Mouse (Mus musculus): ENCODE measurements around the gene Gm6993. TPM values are rescaled to one million over a fixed set of nuclear protein-coding genes. Genes with fewer than 3 reads are reported as not detected.
A peak's percentile ranks its signal among the peaks of the same experiment; 100 is the strongest.

Gene Gm6993
- polyA plus RNA-seq, 1 experiment from 2014 or later, result not detected

- Histone ChIP-seq H3K4me1 (no peaks in the 10 kb centered on the region), H3K36me3 (no peaks in the 10 kb centered on the region), H3K4me2 (replicated peaks) (no peak overlapping the region), H3K27ac (replicated peaks) (no peak overlapping the region), H3K4me3 (no peak overlapping the region), H3K9ac (replicated peaks) (no peak overlapping the region), H3K27me3 (no peaks in the 10 kb centered on the region), H3K9me3 (no peaks in the 10 kb centered on the region)
- WGBS, result 94% methylated on average over 2 of the region's 2 CpGs
- no peak for ATAC-seq (ENCODE audit: low FRiP score, low read depth)
These were observed 3.4 kb downstream of the Gm6993 start for GRCm38 (mm10) chr12:31244001-31244400.

GRCm38 (mm10) chr12:31244691-31245090, 4.1 kb downstream of the Gm6993 start:
- no peak overlapping the region for H3K9ac ChIP-seq (replicated peaks)
- no peaks in the 10 kb centered on the region for H3K36me3 ChIP-seq
- WGBS, result 91% methylated on average over 3 of the region's 3 CpGs
- H3K9me3 ChIP-seq, result no peaks in the 10 kb centered on the region
- no peak overlapping the region for H3K27ac ChIP-seq (replicated peaks)
- no peak overlapping the region for H3K4me3 ChIP-seq
- no peaks in the 10 kb centered on the region for H3K27me3 ChIP-seq
- ATAC-seq (ENCODE audit: low FRiP score, low read depth), result no peak
- no peak overlapping the region for H3K4me2 ChIP-seq (replicated peaks)
- H3K4me1 ChIP-seq, result no peaks in the 10 kb centered on the region

DNA sequence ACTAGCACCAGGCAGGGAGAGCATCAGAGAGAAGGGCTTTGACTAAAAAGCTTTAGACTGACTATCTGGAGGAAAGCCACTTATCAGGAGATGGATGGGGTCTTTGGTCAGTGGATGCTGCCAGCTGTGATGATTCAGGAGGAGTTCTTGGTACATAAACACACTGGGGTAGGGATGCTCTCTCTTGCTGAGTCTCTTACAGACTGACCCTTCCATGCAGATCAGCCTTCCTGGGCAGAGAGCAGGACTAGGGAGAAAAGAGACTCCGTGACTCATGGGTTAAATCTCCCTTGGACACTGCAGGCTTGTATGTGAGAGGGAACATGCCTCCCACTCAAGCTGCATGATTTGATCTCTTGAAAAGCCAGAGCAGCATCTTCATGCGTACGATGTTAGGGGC, 5.6 kb downstream of the Gm6993 start:
- Histone ChIP-seq H3K27ac (replicated peaks) (no peak overlapping the region), H3K4me2 (replicated peaks) (no peak overlapping the region), H3K4me1 (no peaks in the 10 kb centered on the region), H3K27me3 (no peaks in the 10 kb centered on the region), H3K36me3 (no peaks in the 10 kb centered on the region), H3K4me3 (no peak overlapping the region), H3K9ac (replicated peaks) (no peak overlapping the region), H3K9me3 (no peaks in the 10 kb centered on the region)
- no peak for ATAC-seq (ENCODE audit: low FRiP score, low read depth)
- WGBS, result 49% methylated on average over 3 of the region's 3 CpGs

DNA sequence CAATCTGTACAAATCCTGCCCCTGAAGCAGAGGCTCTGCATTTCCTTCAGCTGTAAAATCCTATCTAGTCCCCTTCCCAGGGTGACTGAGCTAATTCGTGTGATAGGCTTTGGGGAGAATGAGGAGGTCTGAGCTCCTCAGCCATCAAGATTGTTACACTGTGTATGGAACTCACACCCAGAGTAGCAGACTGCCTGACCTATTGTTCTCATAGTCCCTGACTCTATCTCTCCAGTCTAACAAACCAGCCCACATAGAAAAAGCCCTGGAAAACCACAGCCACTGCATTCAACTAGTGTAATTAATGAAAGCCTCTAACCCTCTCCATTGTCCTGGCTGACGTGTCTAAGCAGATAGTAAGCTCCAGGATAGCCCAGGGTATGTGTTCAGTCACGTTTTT, 6.0 kb downstream of the Gm6993 start:
- H3K4me2 ChIP-seq (replicated peaks), result no peak overlapping the region
- H3K4me3 ChIP-seq, result no peak overlapping the region
- no peaks in the 10 kb centered on the region for H3K36me3 ChIP-seq
- no peak overlapping the region for H3K9ac ChIP-seq (replicated peaks)
- no peaks in the 10 kb centered on the region for H3K27me3 ChIP-seq
- WGBS, result 33% methylated on average over 3 of the region's 3 CpGs
- no peak overlapping the region for H3K27ac ChIP-seq (replicated peaks)
- no peaks in the 10 kb centered on the region for H3K4me1 ChIP-seq
- H3K9me3 ChIP-seq, result no peaks in the 10 kb centered on the region
- ATAC-seq (ENCODE audit: low FRiP score, low read depth), result no peak

DNA sequence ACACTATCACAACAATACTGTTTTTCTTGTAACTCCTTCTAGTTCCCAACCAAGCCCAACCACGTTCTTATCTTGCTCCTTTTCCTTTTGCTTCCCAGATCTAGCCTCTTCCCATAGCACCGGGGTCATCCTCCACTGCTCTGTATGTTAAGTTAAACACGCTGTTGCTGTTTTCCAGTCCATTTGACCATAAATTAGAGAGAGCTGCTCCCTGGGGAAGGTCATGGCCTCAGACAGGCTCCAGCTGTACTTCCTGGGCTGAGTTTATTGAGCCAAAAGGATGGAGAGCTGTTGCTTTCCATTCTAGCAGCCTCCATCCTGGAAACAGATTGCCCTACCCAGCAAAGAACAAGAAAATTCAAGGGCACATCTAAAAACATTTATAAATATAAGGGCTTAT, 7.6 kb downstream of the Gm6993 start:
- no peak for ATAC-seq (ENCODE audit: low FRiP score, low read depth)
- WGBS, result 53% methylated on average over 3 of the region's 3 CpGs
- Histone ChIP-seq H3K4me1 (no peaks in the 10 kb centered on the region), H3K4me3 (no peak overlapping the region), H3K9me3 (no peaks in the 10 kb centered on the region), H3K36me3 (no peaks in the 10 kb centered on the region), H3K9ac (replicated peaks) (no peak overlapping the region), H3K4me2 (replicated peaks) (no peak overlapping the region), H3K27me3 (no peaks in the 10 kb centered on the region), H3K27ac (replicated peaks) (no peak overlapping the region)

GRCm38 (mm10) chr12:31248681-31249080, 8.1 kb downstream of the Gm6993 start:
- H3K9ac ChIP-seq (replicated peaks), result no peak overlapping the region
- H3K36me3 ChIP-seq, result no peaks in the 10 kb centered on the region
- no peak overlapping the region for H3K4me2 ChIP-seq (replicated peaks)
- no peak overlapping the region for H3K4me3 ChIP-seq
- H3K4me1 ChIP-seq, result no peaks in the 10 kb centered on the region
- no peak overlapping the region for H3K27ac ChIP-seq (replicated peaks)
- ATAC-seq (ENCODE audit: low FRiP score, low read depth), result no peak
- no peaks in the 10 kb centered on the region for H3K27me3 ChIP-seq
- 44% methylated on average over 10 of the region's 10 CpGs for WGBS
- no peaks in the 10 kb centered on the region for H3K9me3 ChIP-seq

GRCm38 (mm10) chr12:31252259-31252658, 11.7 kb downstream of the Gm6993 start:
- no peaks in the 10 kb centered on the region for H3K36me3 ChIP-seq
- no peaks in the 10 kb centered on the region for H3K9me3 ChIP-seq
- 79% methylated on average over 4 of the region's 4 CpGs for WGBS
- H3K4me3 ChIP-seq, result no peak overlapping the region
- H3K9ac ChIP-seq (replicated peaks), result no peak overlapping the region
- H3K4me1 ChIP-seq, result no peaks in the 10 kb centered on the region
- no peak overlapping the region for H3K27ac ChIP-seq (replicated peaks)
- no peaks in the 10 kb centered on the region for H3K27me3 ChIP-seq
- no peak for ATAC-seq (ENCODE audit: low FRiP score, low read depth)
- H3K4me2 ChIP-seq (replicated peaks), result no peak overlapping the region

GRCm38 (mm10) chr12:31254978-31255377, 14.4 kb downstream of the Gm6993 start:
- Histone ChIP-seq H3K27me3 (no peaks in the 10 kb centered on the region), H3K4me3 (no peak overlapping the region), H3K36me3 (no peaks in the 10 kb centered on the region), H3K9ac (replicated peaks) (no peak overlapping the region), H3K9me3 (no peaks in the 10 kb centered on the region), H3K27ac (replicated peaks) (no peak overlapping the region), H3K4me1 (no peaks in the 10 kb centered on the region), H3K4me2 (replicated peaks) (no peak overlapping the region)
- 88% methylated on average over 8 of the region's 8 CpGs for WGBS
- ATAC-seq (ENCODE audit: low FRiP score, low read depth), result no peak

- no peaks in the 10 kb centered on the region for H3K36me3 ChIP-seq
- H3K4me2 ChIP-seq (replicated peaks), result no peak overlapping the region
- no peak overlapping the region for H3K27ac ChIP-seq (replicated peaks)
- no peak for ATAC-seq (ENCODE audit: low FRiP score, low read depth)
- H3K27me3 ChIP-seq, result no peaks in the 10 kb centered on the region
- no peaks in the 10 kb centered on the region for H3K9me3 ChIP-seq
- 79% methylated on average over 9 of the region's 9 CpGs for WGBS
- no peaks in the 10 kb centered on the region for H3K4me1 ChIP-seq
- H3K9ac ChIP-seq (replicated peaks), result no peak overlapping the region
- H3K4me3 ChIP-seq, result no peak overlapping the region
These were observed 15.7 kb downstream of the Gm6993 start for GRCm38 (mm10) chr12:31256121-31256903.

DNA sequence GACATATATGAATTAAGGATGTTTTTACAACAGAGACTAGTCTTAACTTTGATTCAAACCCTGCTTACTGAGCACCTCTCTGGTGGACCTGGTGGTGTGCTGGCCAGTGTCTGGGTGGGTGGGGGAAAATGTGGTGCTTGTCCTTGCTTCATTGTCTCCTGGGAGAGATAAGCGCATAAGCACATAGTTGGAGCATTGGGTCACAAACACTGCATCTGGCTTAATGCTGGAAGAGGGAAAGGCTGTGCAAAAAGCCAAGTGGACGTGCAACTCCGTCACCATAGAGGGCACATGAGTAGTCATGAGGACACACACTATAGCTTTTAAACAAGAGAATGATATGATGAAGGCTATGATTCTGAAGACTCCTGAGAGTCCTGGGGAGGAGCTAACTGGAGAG, 21.3 kb downstream of the Gm6993 start:
- 93% methylated on average over 3 of the region's 3 CpGs for WGBS
- Histone ChIP-seq H3K27me3 (peaks cover 46% of the 10 kb centered on the region), H3K9ac (replicated peaks) (no peak overlapping the region), H3K4me2 (replicated peaks) (no peak overlapping the region), H3K4me3 (no peak overlapping the region), H3K27ac (replicated peaks) (no peak overlapping the region), H3K36me3 (no peaks in the 10 kb centered on the region), H3K9me3 (no peaks in the 10 kb centered on the region), H3K4me1 (peaks cover 20% of the 10 kb centered on the region)
- ATAC-seq (ENCODE audit: low FRiP score, low read depth), result no peak

GRCm38 (mm10) chr12:31263921-31264320, 23.4 kb downstream of the Gm6993 start:
- no peak overlapping the region for H3K4me3 ChIP-seq
- peaks cover 21% of the 10 kb centered on the region for H3K4me1 ChIP-seq
- no peak overlapping the region for H3K9ac ChIP-seq (replicated peaks)
- H3K4me2 ChIP-seq (replicated peaks), result no peak overlapping the region
- H3K36me3 ChIP-seq, result no peaks in the 10 kb centered on the region
- ATAC-seq (ENCODE audit: low FRiP score, low read depth), result no peak
- peaks cover 59% of the 10 kb centered on the region for H3K27me3 ChIP-seq
- 32% methylated on average over 7 of the region's 7 CpGs for WGBS
- H3K27ac ChIP-seq (replicated peaks), result no peak overlapping the region
- no peaks in the 10 kb centered on the region for H3K9me3 ChIP-seq

DNA sequence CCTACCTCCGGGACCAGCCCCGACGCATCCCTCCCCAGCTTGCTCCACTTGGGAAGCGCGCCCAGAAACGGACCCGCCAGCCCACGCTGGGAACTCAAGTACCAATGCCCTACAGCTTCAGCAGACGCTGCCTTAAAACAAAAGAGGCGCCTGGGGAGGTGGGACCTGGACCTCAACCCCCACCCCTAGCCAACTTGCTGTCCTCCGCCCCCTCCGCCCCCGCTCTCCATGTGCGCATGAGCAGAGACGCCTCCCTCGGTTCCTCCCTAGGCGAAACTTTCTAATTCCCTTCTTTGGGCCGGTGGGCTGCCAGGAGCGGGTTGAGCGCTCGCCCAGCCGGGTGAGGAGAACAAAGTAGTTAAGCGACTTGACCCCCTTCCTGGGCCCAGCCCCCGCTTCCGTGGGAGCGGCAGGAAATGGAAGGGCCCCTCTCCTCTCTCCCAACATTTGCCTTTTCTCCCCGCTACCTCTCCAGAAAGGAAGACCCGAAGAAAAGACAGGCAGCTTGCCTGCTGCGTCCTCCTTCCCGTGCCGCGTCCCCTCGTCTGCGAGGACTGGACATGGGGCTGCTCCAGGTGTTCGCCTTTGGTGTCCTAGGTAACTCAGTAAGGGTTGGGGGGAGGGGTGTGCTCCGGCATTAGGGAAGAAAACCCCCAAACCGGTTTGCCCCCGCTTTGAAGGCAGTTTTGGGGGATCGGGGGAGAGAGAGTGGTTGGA, 24.6 kb downstream of the Gm6993 start, which contains the start of gene Lamb1:
TSS of gene Lamb1 (plus strand) at position 230 of the 717 bp plus-strand sequence.
- H3K27ac ChIP-seq (replicated peaks), result no peak within 1 kb of the TSS
- ATAC-seq (ENCODE audit: low FRiP score, low read depth), result no peak
- WGBS, result under 1% methylated on average over 39 of the region's 39 CpGs

More for the DNA sequence above, 24.6 kb downstream of the Gm6993 start, which contains the start of gene Lamb1:
- H3K4me3 ChIP-seq, result peak within 1 kb of the TSS; percentile 41
- H3K9me3 ChIP-seq, result no peaks in the 10 kb centered on the region
- peaks cover 59% of the 10 kb centered on the region for H3K27me3 ChIP-seq
- H3K4me2 ChIP-seq (replicated peaks), result peak within 1 kb of the TSS; percentile 62
- no peak within 1 kb of the TSS for H3K9ac ChIP-seq (replicated peaks)
- H3K36me3 ChIP-seq, result no peaks in the 10 kb centered on the region
- H3K4me1 ChIP-seq, result peaks cover 21% of the 10 kb centered on the region
